Mouse (Mus musculus) thymus, adult 2 months (tissue): ENCODE results near the gene Ppfibp1. TPM values are rescaled to one million over a fixed set of nuclear protein-coding genes. Genes with fewer than 3 reads are reported as not detected.

Experiments
- DNase-seq: peaks from one replicate; pipeline ENCODE4 v3.0.0; 2021
- H3K27ac ChIP-seq: fragments of 200-500 bp; 2 replicates; pipeline ENCODE4 v1.5.1; 2012; ENCODE audit warnings: low read length, control low read depth; ENCODE audit not compliant: control insufficient read depth, insufficient read depth
- H3K27me3 ChIP-seq: fragments of 200-500 bp; 2 replicates; pipeline ENCODE4 v1.6.1; 2012; ENCODE audit warnings: mild to moderate bottlenecking, low read length, moderate library complexity, mixed read lengths; ENCODE audit not compliant: control insufficient read depth, insufficient read depth
- H3K36me3 ChIP-seq: fragments of 200-500 bp; 2 replicates; pipeline ENCODE4 v1.6.1; 2012; ENCODE audit warnings: mild to moderate bottlenecking, low read length, moderate library complexity; ENCODE audit not compliant: control insufficient read depth, insufficient read depth
- H3K4me1 ChIP-seq: fragments of 200-500 bp; replicated peaks from 2 replicates; pipeline ENCODE4 v1.6.1; 2012; ENCODE audit warnings: low read length; ENCODE audit not compliant: control insufficient read depth, insufficient read depth
- H3K4me3 ChIP-seq: fragments of 200-500 bp; 2 replicates; pipeline ENCODE4 v1.5.1; 2012; ENCODE audit warnings: mild to moderate bottlenecking, low read length, control low read depth, moderate library complexity; ENCODE audit not compliant: control insufficient read depth, insufficient read depth
- CTCF ChIP-seq: fragments of 200-500 bp; IDR thresholded peaks from 2 replicates; pipeline ENCODE4 v1.5.1; 2012; ENCODE audit warnings: mild to moderate bottlenecking, control low read depth, low read length, moderate library complexity, borderline replicate concordance; ENCODE audit not compliant: control insufficient read depth, poor library complexity, insufficient read depth; ENCODE audit errors: extremely low read depth
- POLR2A ChIP-seq: fragments of 200-500 bp; IDR thresholded peaks from 2 replicates; pipeline ENCODE4 v1.6.1; 2012; ENCODE audit warnings: mild to moderate bottlenecking, low read length, control low read depth, moderate library complexity; ENCODE audit not compliant: control insufficient read depth, poor library complexity, insufficient read depth; ENCODE audit errors: extremely low read depth
- WGBS: fragments of 180-500 bp; shearing (Covaris S2); methylation state at CpG from one replicate; pipeline ENCODE4 v1.1.7; 2018; 5-methylcytosine and 5-hydroxymethylcytosine counted together
- polyA plus RNA-seq: library from polyadenylated mRNA; depleted of rRNA; stranded (reverse); fragments of >200 nt; gene quantifications from 2 replicates; pipeline ENCODE4 v1.2.3, GENCODE M21; 2012

The Ppfibp1 gene
- polyA plus RNA-seq, 1 experiment = 5.0 TPM

- H3K4me1 ChIP-seq = no peaks in the 10 kb centered on the region
- H3K36me3 ChIP-seq = peaks cover 29% of the 10 kb centered on the region
- H3K27me3 ChIP-seq = no peaks in the 10 kb centered on the region
- no peak for TF ChIP-seq CTCF
- TF ChIP-seq POLR2A = no peak
- no peak for DNase-seq
- WGBS = 97% methylated on average over 19 of the region's 19 CpGs
- H3K4me3 ChIP-seq = no peak overlapping the region
- no peak overlapping the region for H3K27ac ChIP-seq
Observed at GRCm38 (mm10) chr6:147053785-147054646, 165.7 kb downstream of the Ppfibp1 start.

DNA sequence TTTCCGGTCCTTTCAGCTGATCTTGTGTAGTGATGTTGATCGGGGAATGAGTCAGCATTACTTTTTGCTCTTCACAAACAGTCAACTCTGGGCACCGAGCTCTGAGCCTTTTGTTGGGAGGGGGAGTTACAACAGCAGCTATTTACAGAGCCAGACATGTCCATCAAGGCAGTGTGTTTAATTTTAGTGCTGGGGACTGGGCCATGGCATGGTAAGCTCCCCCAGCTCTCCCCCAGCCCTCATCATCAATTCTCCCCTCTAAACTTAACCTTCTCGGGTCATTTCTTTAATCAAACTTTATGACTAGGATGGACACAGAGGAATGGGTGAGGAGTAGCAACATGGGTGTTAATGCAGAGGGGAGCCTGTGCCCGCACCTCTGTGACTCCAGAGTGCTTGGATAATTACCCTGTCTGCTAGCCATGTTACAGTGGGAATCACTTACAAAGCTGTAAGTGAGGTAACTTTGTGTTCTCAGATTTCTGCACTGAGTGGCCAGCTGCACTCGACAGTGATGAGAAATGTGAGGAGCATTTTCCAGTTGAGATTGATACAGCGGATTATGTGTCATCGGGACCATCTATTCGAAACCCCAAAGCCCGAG is 167.2 kb downstream of the Ppfibp1 start:
- no peak for DNase-seq
- TF ChIP-seq POLR2A (no peak), CTCF (no peak)
- H3K36me3 ChIP-seq = peaks cover 24% of the 10 kb centered on the region
- H3K4me1 ChIP-seq = no peaks in the 10 kb centered on the region
- H3K4me3 ChIP-seq = no peak overlapping the region
- 94% methylated on average over 10 of the region's 10 CpGs for WGBS
- no peaks in the 10 kb centered on the region for H3K27me3 ChIP-seq
- no peak overlapping the region for H3K27ac ChIP-seq

DNA sequence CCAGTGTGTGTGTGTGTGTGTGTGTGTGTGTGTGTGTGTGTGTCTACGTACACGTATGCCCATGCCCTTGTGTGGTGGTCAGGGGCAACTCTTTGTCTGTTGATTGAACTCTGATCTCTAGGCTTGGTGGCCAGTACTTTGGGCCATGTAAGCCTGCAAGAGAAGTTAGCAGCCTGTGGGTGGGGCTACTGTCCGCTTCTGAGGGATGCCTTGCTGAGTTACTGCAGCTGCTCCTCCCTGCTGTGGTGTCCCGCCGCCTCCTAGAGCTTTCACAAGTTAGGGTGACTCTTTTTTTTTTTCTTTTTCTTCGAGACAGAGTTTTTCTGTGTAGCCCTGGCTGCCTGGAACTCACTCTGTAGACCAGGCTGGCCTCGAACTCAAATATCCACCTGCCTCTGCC is 171.0 kb downstream of the Ppfibp1 start:
- H3K27me3 ChIP-seq = no peaks in the 10 kb centered on the region
- DNase-seq = no peak
- 87% methylated on average over 7 of the region's 7 CpGs for WGBS
- TF ChIP-seq POLR2A (no peak), CTCF (no peak)
- H3K4me3 ChIP-seq = no peak overlapping the region
- no peaks in the 10 kb centered on the region for H3K4me1 ChIP-seq
- H3K36me3 ChIP-seq = peaks cover 32% of the 10 kb centered on the region
- no peak overlapping the region for H3K27ac ChIP-seq

DNA sequence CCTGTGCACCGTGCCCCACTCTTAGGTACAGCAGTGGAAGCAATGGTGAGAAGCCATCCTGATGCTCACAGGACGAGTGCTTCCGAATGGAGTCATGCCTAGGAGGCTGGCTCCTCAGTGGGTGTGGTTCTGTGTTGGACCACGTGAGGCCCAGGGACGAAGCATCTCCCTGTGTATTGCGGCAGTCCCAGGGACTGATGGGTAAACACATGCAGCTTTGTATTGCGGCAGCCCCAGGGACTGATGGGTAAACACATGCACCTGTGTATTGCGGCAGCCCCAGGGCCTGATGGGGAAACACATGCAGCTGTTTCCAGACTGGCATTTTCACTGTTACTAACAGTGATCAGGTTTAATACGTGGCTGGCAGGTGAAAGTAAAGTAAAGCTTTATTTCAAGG is 173.3 kb downstream of the Ppfibp1 start:
- Histone ChIP-seq H3K27me3 (no peaks in the 10 kb centered on the region), H3K27ac (no peak overlapping the region), H3K4me1 (no peaks in the 10 kb centered on the region), H3K36me3 (peaks cover 25% of the 10 kb centered on the region), H3K4me3 (no peak overlapping the region)
- 94% methylated on average over 9 of the region's 9 CpGs for WGBS
- DNase-seq = no peak
- TF ChIP-seq POLR2A (no peak), CTCF (no peak)

DNA sequence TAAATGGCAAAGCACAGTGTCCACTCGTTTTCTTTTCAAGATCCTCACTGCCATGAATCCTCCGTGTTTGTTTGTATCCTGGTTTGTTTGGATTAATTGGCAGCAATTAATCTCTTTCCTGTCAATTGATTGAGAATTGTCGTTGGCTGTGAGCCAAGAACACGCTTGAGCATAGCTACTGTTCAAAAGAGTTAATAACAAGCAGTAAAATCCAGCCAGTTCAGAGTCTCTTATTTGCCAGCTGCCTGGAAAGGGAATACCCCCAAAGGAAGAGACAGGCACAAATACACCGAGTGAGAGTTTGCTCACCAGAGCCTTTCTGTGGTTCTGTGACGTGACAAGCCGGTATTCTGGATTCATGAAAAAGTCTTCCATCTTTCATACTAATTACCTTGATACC is 173.7 kb downstream of the Ppfibp1 start:
- TF ChIP-seq POLR2A (no peak), CTCF (no peak)
- peaks cover 25% of the 10 kb centered on the region for H3K36me3 ChIP-seq
- no peaks in the 10 kb centered on the region for H3K4me1 ChIP-seq
- WGBS = 91% methylated on average over 7 of the region's 7 CpGs
- DNase-seq = no peak
- no peaks in the 10 kb centered on the region for H3K27me3 ChIP-seq
- H3K4me3 ChIP-seq = no peak overlapping the region
- no peak overlapping the region for H3K27ac ChIP-seq

DNA sequence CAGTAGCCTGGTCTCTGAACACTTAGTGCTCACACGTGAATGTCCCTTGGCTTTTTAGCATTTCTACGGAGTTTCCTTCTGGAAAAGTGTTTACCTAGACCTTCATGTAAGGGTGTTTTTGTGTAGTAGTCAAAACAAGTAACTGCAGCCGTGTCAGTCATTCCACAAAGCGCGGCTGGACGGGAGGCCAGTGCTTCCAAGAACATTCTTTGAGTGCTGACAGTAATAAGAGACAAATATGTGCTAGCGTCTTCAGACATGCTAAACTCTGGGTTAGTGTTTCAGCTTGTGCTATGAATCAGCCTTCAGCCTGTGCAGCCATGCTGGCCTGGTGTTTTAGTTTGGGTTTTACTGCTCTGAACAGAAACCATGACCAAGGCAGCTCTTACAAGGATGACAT is 174.4 kb downstream of the Ppfibp1 start:
- TF ChIP-seq CTCF (no peak), POLR2A (no peak)
- H3K4me3 ChIP-seq = no peak overlapping the region
- no peaks in the 10 kb centered on the region for H3K4me1 ChIP-seq
- H3K36me3 ChIP-seq = peaks cover 25% of the 10 kb centered on the region
- 91% methylated on average over 7 of the region's 7 CpGs for WGBS
- no peak for DNase-seq
- no peaks in the 10 kb centered on the region for H3K27me3 ChIP-seq
- no peak overlapping the region for H3K27ac ChIP-seq
